Mouse (Mus musculus) hindbrain, embryonic 15.5 days (tissue): ENCODE measurements around the gene 6030408B16Rik. TPM values are rescaled to one million over a fixed set of nuclear protein-coding genes. Genes with fewer than 3 reads are reported as not detected.

Experiments used
- ATAC-seq: fragments of 200-750 bp; cut with Nextera tagmentation; 2 replicates; pipeline ENCODE4 v1.8.0; 2017; ENCODE audit warnings: low read depth, moderate number of reproducible peaks, moderate TSS enrichment; ENCODE audit not compliant: low FRiP score
- H3K27ac ChIP-seq: fragments of 300-500 bp; sonication (generic); replicated peaks from 2 replicates; pipeline ENCODE4 v1.5.1; 2015; ENCODE audit warnings: mild to moderate bottlenecking, inconsistent platforms
- H3K27me3 ChIP-seq: fragments of 300-500 bp; sonication (generic); 2 replicates; pipeline ENCODE4 v1.6.1; 2015; ENCODE audit warnings: control low read depth, inconsistent platforms
- H3K36me3 ChIP-seq: fragments of 300-500 bp; sonication (generic); 2 replicates; pipeline ENCODE4 v1.6.1; 2015; ENCODE audit warnings: control low read depth, inconsistent platforms
- H3K4me1 ChIP-seq: fragments of 300-500 bp; sonication (generic); replicated peaks from 2 replicates; pipeline ENCODE4 v1.6.1; 2015; ENCODE audit warnings: control low read depth, inconsistent platforms
- H3K4me2 ChIP-seq: fragments of 300-500 bp; sonication (generic); 2 replicates; pipeline ENCODE4 v1.6.1; 2015; ENCODE audit warnings: moderate library complexity, mild to moderate bottlenecking, inconsistent platforms
- H3K4me3 ChIP-seq: fragments of 300-500 bp; sonication (generic); 2 replicates; pipeline ENCODE4 v1.5.1; 2015; ENCODE audit warnings: mild to moderate bottlenecking, inconsistent platforms
- H3K9ac ChIP-seq: fragments of 300-500 bp; sonication (generic); 2 replicates; pipeline ENCODE4 v1.6.1; 2015; ENCODE audit warnings: inconsistent platforms
- H3K9me3 ChIP-seq: fragments of 300-500 bp; sonication (generic); 2 replicates; pipeline ENCODE4 v1.6.1; 2016; ENCODE audit warnings: control low read depth, inconsistent platforms
- WGBS: fragments of 180-500 bp; shearing (Covaris S2); methylation state at CpG from one replicate; pipeline ENCODE4 v1.1.7; 2015; 5-methylcytosine and 5-hydroxymethylcytosine counted together
- polyA plus RNA-seq: library from polyadenylated mRNA; unstranded; fragments of >200 nt; fragmentation: Nextera tagmentation; extraction: Ambion mirVana; gene quantifications from 2 replicates; pipeline ENCODE4 v1.2.1, GENCODE M21; 2015

The 6030408B16Rik gene
- polyA plus RNA-seq, 1 experiment from 2014 or later = not detected

- Histone ChIP-seq H3K36me3 (no peaks in the 10 kb centered on the region), H3K4me1 (no peaks in the 10 kb centered on the region; the same call in 1 of the 2 replicates), H3K4me3 (no peak overlapping the region), H3K27me3 (no peaks in the 10 kb centered on the region), H3K9me3 (no peaks in the 10 kb centered on the region), H3K27ac (no peak overlapping the region), H3K4me2 (no peak overlapping the region), H3K9ac (no peak overlapping the region)
- 90% methylated on average over 4 of the region's 4 CpGs for WGBS
- no peak for ATAC-seq
Measured at GRCm38 (mm10) chr15:101306459-101306858, 13.4 kb downstream of the 6030408B16Rik start.

DNA sequence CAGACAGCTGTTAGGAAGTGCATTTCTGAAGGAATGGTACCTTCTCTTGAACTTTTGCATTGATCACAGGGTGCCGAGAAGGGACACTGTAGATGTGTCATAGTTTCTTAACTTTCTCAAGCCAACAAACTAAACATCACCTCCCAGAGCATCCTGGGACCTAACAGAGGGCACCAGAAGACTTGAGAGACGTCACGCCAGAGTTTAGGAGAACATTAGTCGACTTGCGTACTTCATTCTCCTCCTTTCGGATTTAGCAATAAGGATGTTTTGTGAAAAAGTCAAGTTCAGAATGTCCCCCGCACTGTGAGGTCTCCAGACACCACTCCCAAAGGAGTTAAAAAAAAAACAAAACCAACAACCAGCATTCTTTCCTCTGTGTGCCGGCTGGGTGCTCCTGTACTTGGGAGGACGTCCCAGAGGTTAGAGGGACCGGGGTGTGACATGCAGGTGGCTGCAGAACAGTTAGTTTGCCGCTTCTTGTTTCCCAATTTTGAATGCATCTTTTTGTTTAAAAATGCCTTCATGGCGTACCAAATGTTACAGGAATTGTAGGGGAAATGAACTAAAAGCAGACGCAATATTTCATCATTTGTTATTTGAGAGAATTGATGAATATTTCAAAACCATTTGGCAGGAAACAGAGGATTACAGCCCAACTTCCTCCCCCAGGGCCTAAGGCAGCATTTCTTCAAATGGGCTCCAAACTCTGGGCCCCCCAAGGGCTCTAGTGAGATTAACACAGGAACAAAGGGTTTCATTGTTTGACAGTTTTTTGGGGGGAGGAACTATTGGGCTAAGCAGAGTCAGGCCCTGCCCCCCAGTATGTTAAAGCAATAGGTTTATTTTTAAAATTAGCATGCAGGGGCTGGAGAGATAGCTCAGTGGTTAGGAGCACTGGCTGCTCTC, 15.7 kb downstream of the 6030408B16Rik start:
- H3K27ac ChIP-seq = no peak overlapping the region
- H3K9ac ChIP-seq = no peak overlapping the region
- no peak for ATAC-seq
- 69% methylated on average over 13 of the region's 13 CpGs for WGBS
- H3K4me3 ChIP-seq = no peak overlapping the region
- H3K27me3 ChIP-seq = no peaks in the 10 kb centered on the region
- H3K9me3 ChIP-seq = no peaks in the 10 kb centered on the region
- H3K36me3 ChIP-seq = no peaks in the 10 kb centered on the region
- no peak overlapping the region for H3K4me2 ChIP-seq
- H3K4me1 ChIP-seq = no peaks in the 10 kb centered on the region; the same call in 1 of the 2 replicates

DNA sequence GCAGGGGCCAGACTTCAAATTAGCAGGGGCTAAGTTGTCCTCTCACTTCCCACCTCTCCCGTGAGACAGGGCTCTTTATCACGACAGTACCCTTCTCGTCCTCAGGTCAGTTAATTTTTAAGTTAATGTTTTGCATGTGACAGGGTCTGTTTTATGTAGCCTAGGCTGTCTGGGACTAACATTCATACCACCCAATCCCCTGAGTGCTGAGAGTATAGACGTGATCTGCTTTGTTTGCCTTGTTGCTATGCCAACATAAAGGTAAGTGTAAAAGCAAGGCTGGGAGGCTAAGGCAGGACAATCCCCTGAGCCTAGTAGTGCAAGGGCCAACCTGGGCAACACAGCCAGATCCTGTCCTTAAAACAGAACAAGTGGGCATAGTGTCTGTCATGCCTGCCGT, 16.5 kb downstream of the 6030408B16Rik start:
- Histone ChIP-seq H3K36me3 (no peaks in the 10 kb centered on the region), H3K9ac (no peak overlapping the region), H3K27me3 (no peaks in the 10 kb centered on the region), H3K4me2 (no peak overlapping the region), H3K4me1 (no peaks in the 10 kb centered on the region; the same call in 1 of the 2 replicates), H3K27ac (no peak overlapping the region), H3K4me3 (no peak overlapping the region), H3K9me3 (no peaks in the 10 kb centered on the region)
- WGBS = 46% methylated on average over 5 of the region's 5 CpGs
- ATAC-seq = no peak

DNA sequence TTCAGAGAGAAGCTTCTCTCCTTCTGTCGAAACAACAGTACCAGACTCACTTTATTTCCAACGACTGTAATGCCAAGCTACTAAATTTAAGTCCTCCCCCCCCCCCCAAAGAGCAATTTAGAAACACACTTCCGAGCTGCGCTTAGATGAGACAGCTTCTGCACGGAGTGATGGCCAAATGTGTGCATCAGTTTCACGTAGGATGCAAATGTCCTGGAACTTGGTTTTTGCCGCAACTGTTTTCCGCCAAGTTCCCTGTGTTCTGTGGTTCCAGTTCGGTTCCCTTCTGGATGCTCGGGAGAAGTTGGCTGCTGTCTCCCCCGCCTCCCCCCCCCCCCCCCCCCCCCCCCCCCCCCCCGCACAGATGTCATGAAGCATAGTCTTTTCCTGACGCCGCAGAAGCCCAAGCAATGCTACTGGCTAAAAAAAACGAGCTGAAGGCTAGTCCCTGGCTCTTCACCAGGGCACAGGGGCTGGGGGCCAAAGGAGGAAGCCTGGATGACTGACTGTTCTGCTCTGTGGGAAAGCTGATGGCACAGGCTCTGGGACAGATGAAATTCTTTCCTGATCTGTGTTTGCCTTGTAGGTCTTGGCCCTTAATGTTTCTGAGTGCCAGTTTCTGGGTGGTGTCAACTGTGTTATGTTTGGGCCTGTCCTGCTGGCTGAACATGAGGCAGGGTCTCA, 18.2 kb downstream of the 6030408B16Rik start:
- Histone ChIP-seq H3K9ac (no peak overlapping the region), H3K36me3 (no peaks in the 10 kb centered on the region), H3K27me3 (no peaks in the 10 kb centered on the region), H3K9me3 (no peaks in the 10 kb centered on the region), H3K4me2 (no peak overlapping the region), H3K27ac (no peak overlapping the region), H3K4me3 (no peak overlapping the region), H3K4me1 (peaks cover 4% of the 10 kb centered on the region; the same call in 1 of the 2 replicates)
- ATAC-seq = no peak
- 53% methylated on average over 14 of the region's 15 CpGs for WGBS

DNA sequence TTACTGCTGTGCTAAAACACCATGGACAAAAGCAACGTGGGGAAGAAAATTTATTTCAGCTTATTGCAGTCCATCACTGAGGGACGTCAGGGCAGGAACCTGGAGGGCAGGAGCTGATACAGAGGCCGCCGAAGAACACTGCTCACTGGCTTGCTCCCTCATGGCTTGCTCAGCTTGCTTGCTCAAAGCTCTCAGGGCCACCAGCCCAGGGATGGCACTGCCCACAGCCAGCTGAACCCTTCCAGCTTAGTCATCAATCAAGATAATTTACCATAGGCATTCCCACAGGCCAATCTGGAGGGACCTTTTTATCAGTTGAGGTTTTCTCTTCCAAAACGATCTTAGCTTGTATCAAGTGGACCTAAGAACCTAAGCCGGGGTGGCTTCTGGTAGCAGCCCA, 19.0 kb downstream of the 6030408B16Rik start:
- no peak for ATAC-seq
- H3K4me3 ChIP-seq = no peak overlapping the region
- H3K4me1 ChIP-seq = peaks cover 4% of the 10 kb centered on the region; the same call in 1 of the 2 replicates
- H3K4me2 ChIP-seq = no peak overlapping the region
- no peak overlapping the region for H3K27ac ChIP-seq
- no peaks in the 10 kb centered on the region for H3K36me3 ChIP-seq
- H3K9ac ChIP-seq = no peak overlapping the region
- no peaks in the 10 kb centered on the region for H3K27me3 ChIP-seq
- H3K9me3 ChIP-seq = no peaks in the 10 kb centered on the region
- WGBS = 89% methylated on average over 6 of the region's 6 CpGs

DNA sequence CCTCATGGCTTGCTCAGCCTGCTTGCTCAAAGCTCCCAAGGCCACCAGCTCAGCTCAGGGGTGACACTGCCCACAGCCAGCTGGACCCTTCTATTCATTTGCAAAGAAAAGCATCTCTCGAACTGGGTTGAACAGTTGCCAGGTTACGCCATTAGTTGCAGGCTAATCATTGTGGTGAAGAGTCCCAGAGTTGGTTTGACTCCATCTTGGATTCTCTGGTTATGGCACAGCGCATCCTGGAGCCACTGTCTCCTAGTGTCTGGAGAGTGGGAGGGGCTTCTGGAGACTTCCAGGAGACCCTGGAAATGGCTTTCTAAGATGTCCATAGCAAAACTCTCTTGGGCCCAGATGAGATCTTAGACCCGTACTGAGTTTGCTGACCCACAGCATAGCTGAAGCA, 22.4 kb downstream of the 6030408B16Rik start:
- no peaks in the 10 kb centered on the region for H3K27me3 ChIP-seq
- H3K36me3 ChIP-seq = no peaks in the 10 kb centered on the region
- no peak overlapping the region for H3K27ac ChIP-seq
- no peak overlapping the region for H3K4me3 ChIP-seq
- ATAC-seq = peak; percentile 27; the same call in 1 of the 2 replicates
- H3K4me2 ChIP-seq = 0 out of 2 replicates have a peak overlapping the region, but pooled peaks have one; percentile 47
- H3K4me1 ChIP-seq = peaks cover 4% of the 10 kb centered on the region; the same call in 1 of the 2 replicates
- H3K9me3 ChIP-seq = no peaks in the 10 kb centered on the region
- 74% methylated on average over 4 of the region's 4 CpGs for WGBS
- no peak overlapping the region for H3K9ac ChIP-seq

- Histone ChIP-seq H3K4me1 (peaks cover 4% of the 10 kb centered on the region; the same call in 1 of the 2 replicates), H3K27me3 (no peaks in the 10 kb centered on the region), H3K4me3 (peak overlapping the region; percentile 14; the same call in 1 of the 2 replicates), H3K4me2 (peak overlapping the region; percentile 47), H3K9ac (no peak overlapping the region), H3K9me3 (no peaks in the 10 kb centered on the region), H3K36me3 (no peaks in the 10 kb centered on the region), H3K27ac (no peak overlapping the region)
- 2% methylated on average over 11 of the region's 11 CpGs for WGBS
- ATAC-seq = peak; percentile 73
Measured at GRCm38 (mm10) chr15:101315832-101316231, 22.8 kb downstream of the 6030408B16Rik start.

DNA sequence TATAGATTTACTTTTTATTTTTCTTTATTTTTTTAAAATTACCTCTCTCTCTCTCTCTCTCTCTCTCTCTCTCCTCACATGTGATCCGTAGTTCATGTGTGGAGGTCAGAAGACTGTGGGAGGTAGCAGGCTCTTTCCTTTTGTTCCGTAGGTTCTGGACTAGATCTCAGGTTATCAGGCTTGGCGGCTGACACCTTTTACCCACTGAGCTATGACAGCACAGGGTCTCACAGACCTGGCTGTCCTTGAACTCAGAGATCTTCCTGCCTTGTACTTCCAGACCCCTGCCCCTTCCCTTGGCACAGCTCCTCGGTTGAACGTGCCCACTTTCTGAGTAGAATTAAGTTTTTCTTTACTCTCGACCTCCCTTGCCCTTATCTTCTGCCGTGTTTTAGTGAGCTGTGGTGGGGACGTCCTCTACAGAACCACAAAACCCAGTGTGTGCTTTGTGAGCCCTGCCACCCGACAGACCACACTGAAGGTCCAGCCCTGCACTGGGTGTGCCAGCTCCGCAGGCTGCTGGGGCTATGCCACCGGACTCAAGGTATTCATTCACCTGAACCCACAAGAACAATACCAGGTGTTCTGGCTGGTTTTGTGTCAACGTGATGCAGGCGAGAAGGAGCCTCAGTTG, 23.4 kb downstream of the 6030408B16Rik start:
- no peak overlapping the region for H3K9ac ChIP-seq
- H3K9me3 ChIP-seq = no peaks in the 10 kb centered on the region
- H3K36me3 ChIP-seq = no peaks in the 10 kb centered on the region
- no peaks in the 10 kb centered on the region for H3K27me3 ChIP-seq
- 0 out of 2 replicates have a peak overlapping the region, but pooled peaks have one; percentile 14 for H3K4me3 ChIP-seq
- H3K4me2 ChIP-seq = peak overlapping the region; percentile 47
- peaks cover 4% of the 10 kb centered on the region; the same call in 1 of the 2 replicates for H3K4me1 ChIP-seq
- WGBS = 67% methylated on average over 13 of the region's 13 CpGs
- ATAC-seq = peak; percentile 34; the same call in 1 of the 2 replicates
- H3K27ac ChIP-seq = no peak overlapping the region

DNA sequence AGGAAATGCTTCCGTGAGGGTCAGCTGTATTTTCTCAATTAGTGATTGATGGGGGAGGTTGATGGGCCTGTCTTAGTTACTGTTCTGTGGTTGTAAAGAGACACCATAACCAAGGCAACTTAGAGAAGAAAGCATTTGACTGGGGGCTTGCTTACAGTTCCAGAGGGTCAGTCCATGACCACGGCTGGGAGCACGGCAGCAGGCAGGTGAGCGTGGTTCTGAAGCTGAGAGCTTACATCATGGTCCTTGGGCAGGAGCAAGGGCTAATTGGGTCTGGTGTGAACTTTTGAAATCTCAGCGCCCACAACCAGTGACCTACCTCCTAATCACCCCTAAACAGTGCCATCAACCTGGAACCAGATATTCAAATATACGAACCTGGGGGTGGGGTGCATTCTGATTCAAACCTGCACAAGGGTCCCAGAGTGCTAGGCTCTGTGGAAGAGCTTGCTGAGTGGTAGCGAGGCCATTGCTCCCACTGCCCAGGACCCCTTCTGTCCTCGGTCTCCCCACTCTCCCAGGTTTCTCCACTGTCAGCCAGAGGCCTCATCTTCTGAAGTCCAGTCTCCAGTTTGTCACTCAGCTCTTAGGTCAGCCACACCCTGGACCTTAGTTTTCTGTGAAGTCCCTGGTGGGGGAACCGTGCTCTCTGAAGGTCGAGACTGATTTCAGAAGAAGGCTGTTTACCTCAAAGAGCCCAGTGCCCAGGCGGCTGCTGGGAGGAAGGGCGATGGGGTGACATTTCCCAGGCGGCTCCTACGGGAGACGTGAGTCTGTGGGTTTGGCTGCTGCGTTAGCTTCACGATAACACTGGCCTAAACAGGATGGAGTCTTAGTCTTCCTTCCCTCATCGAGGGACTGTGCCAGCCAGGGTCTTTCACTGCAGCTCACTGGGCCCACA, 24.2 kb downstream of the 6030408B16Rik start:
- Histone ChIP-seq H3K4me2 (no peak overlapping the region), H3K9me3 (no peaks in the 10 kb centered on the region), H3K27me3 (no peaks in the 10 kb centered on the region), H3K4me1 (peaks cover 4% of the 10 kb centered on the region; the same call in 1 of the 2 replicates), H3K36me3 (no peaks in the 10 kb centered on the region), H3K9ac (no peak overlapping the region), H3K27ac (no peak overlapping the region), H3K4me3 (no peak overlapping the region)
- no peak for ATAC-seq
- WGBS = 81% methylated on average over 18 of the region's 18 CpGs

GRCm38 (mm10) chr15:101317814-101318500, 24.9 kb downstream of the 6030408B16Rik start:
- Histone ChIP-seq H3K4me3 (no peak overlapping the region), H3K9me3 (no peaks in the 10 kb centered on the region), H3K9ac (no peak overlapping the region), H3K27ac (no peak overlapping the region), H3K4me2 (no peak overlapping the region), H3K36me3 (no peaks in the 10 kb centered on the region), H3K27me3 (no peaks in the 10 kb centered on the region), H3K4me1 (peaks cover 4% of the 10 kb centered on the region; the same call in 1 of the 2 replicates)
- ATAC-seq = no peak
- 83% methylated on average over 2 of the region's 2 CpGs for WGBS
